Mouse (Mus musculus): ENCODE results near the gene Slc25a44.

- TF ChIP-seq POLR2A (IDR thresholded peaks at IDR 0.05; ENCODE audit: low read depth, low read length) (no peak), CTCF (IDR thresholded peaks at IDR 0.05; ENCODE audit: extremely low read depth, insufficient read length, insufficient replicate concordance, low read depth, low read length) (no peak)
These were observed 12.3 kb downstream of the Slc25a44 start for GRCm38 (mm10) chr3:88412636-88413035.

Data from small intestine, adult 2 months (tissue).